9 mouse cellular contexts compared by ENCODE assay signal in genomic region chr5:107438353-107438752, GRCm38 (mm10). TPM values are rescaled to one million over a fixed set of nuclear protein-coding genes. Genes with fewer than 3 reads are reported as not detected.
A peak's percentile ranks its signal among the peaks of the same experiment; 100 is the strongest.
DNase-seq lines count a peak whose midpoint lies in the region; ATAC-seq and TF ChIP-seq lines count a peak whose summit lies in the region.
"Had no signal": no experiment of that assay in that cellular context is flagged by ENCODE, and none has a peak within 500 bp of the region (broad histone marks: within the 10 kb centered on the region; RNA-seq: fewer than 3 reads in every experiment).

No protein-coding gene starts in this region.

- H3K4me1 ChIP-seq in thymus, adult 2 months (replicated peaks; ENCODE audit: control insufficient read depth, insufficient read depth, low read length) = peaks cover 3% of the 10 kb centered on the region; the same call in 1 of the 2 replicates
- H3K4me1 ChIP-seq in liver, embryonic 12.5 days = peaks cover 39% of the 10 kb centered on the region
- peaks cover 7% of the 10 kb centered on the region for H3K4me1 ChIP-seq in stomach, embryonic 16.5 days (ENCODE audit: control insufficient read depth, insufficient read depth, low read length)

- DNase-seq in adrenal gland, postnatal 14 days = peak; percentile 5
- DNase-seq in adrenal gland, adult 18-20 months (ENCODE audit: low spot score in 2 of 2) = no peak
- no peak for DNase-seq in thymus, adult 2 months
- DNase-seq in thymus, adult 18-20 months = no peak
- no peak for DNase-seq in adrenal gland, adult 2 months
- no peak for DNase-seq in T-cell, adult 2 months (ENCODE audit: low spot score)

- no peaks in the 10 kb centered on the region for H3K9me3 ChIP-seq in liver, embryonic 12.5 days (replicated peaks)
- no peaks in the 10 kb centered on the region for H3K9me3 ChIP-seq in stomach, embryonic 16.5 days (replicated peaks; ENCODE audit: control insufficient read depth, low read length)

- no peak for ATAC-seq in liver, embryonic 12.5 days
- no peak for ATAC-seq in stomach, embryonic 16.5 days (ENCODE audit: insufficient read depth, low FRiP score)

- WGBS in thymus, adult 2 months = 22% methylated on average over 7 of the region's 7 CpGs
- 22% methylated on average over 7 of the region's 7 CpGs for WGBS in liver, embryonic 12.5 days (ENCODE audit: insufficient replicate concordance)
- 18% methylated on average over 7 of the region's 7 CpGs for WGBS in stomach, embryonic 16.5 days

- H3K27ac ChIP-seq in thymus, adult 2 months (ENCODE audit: control insufficient read depth, insufficient read depth, low read length) = peak overlapping the region; percentile 55; the same call in 1 of the 2 replicates
- peak overlapping the region; percentile 93 for H3K27ac ChIP-seq in liver, embryonic 12.5 days
- H3K27ac ChIP-seq in stomach, embryonic 16.5 days (ENCODE audit: low read length) = peak overlapping the region; percentile 88

- H3K9ac ChIP-seq in liver, embryonic 12.5 days = peak overlapping the region; percentile 91
- peak overlapping the region; percentile 96 for H3K9ac ChIP-seq in stomach, embryonic 16.5 days (ENCODE audit: low read length)

- no peak for TF ChIP-seq CTCF in thymus, adult 2 months (IDR thresholded peaks at IDR 0.05; ENCODE audit: borderline replicate concordance, control insufficient read depth, extremely low read depth, insufficient read depth, low read length, poor library complexity)

- peak overlapping the region; percentile 81 for H3K4me2 ChIP-seq in liver, embryonic 12.5 days
- peak overlapping the region; percentile 86 for H3K4me2 ChIP-seq in stomach, embryonic 16.5 days (ENCODE audit: low read depth, low read length)

- TF ChIP-seq POLR2A in thymus, adult 2 months (IDR thresholded peaks at IDR 0.05; ENCODE audit: control insufficient read depth, extremely low read depth, insufficient read depth, low read length, poor library complexity) = no peak; the same call in 1 of the 2 replicates

- no peaks in the 10 kb centered on the region for H3K27me3 ChIP-seq in thymus, adult 2 months (ENCODE audit: control insufficient read depth, insufficient read depth, low read length)
- H3K27me3 ChIP-seq in liver, embryonic 12.5 days (replicated peaks) = peaks cover 4% of the 10 kb centered on the region
- H3K27me3 ChIP-seq in stomach, embryonic 16.5 days (ENCODE audit: control insufficient read depth, insufficient read depth, low read length) = no peaks in the 10 kb centered on the region

- H3K36me3 ChIP-seq in thymus, adult 2 months (ENCODE audit: control insufficient read depth, insufficient read depth, low read length) = no peaks in the 10 kb centered on the region
- no peaks in the 10 kb centered on the region for H3K36me3 ChIP-seq in liver, embryonic 12.5 days
- H3K36me3 ChIP-seq in stomach, embryonic 16.5 days (ENCODE audit: control insufficient read depth, insufficient read depth, low read length) = no peaks in the 10 kb centered on the region

- peak overlapping the region; percentile 85 for H3K4me3 ChIP-seq in thymus, adult 2 months (ENCODE audit: control insufficient read depth, insufficient read depth, low read length)
- H3K4me3 ChIP-seq in liver, embryonic 12.5 days = peak overlapping the region; percentile 84
- H3K4me3 ChIP-seq in stomach, embryonic 16.5 days (replicated peaks; ENCODE audit: low read length) = peak overlapping the region; percentile 82

RNA-seq across cellular contexts. Expression of gene Btbd8, which starts 0.6 kb away (rescaled TPM):
- total RNA-seq in adrenal gland, postnatal 14 days (2021) = 6.8 and 7.2 TPM in 2 replicates
- 1 to 10 TPM; 4.9 to 5.6 TPM for total RNA-seq in adrenal gland, adult 18-20 months (2021)
- 4.5 and 4.7 TPM in 2 replicates for polyA plus RNA-seq in thymus, adult 2 months (2012; rRNA removed)
- polyA plus RNA-seq in liver, embryonic 12.5 days (2016; fragmentation: Nextera tagmentation; extraction: Ambion mirVana) = 1.8 TPM in 2 replicates
- polyA plus RNA-seq in stomach, embryonic 16.5 days (2015; fragmentation: Nextera tagmentation; extraction: Ambion mirVana) = 3.6 and 3.8 TPM in 2 replicates
- total RNA-seq in adrenal gland, adult 2 months (2021) = 1 to 10 TPM; 4.4 to 8.5 TPM
- 0.41 and 0.58 TPM in 2 replicates for polyA plus RNA-seq in adrenal gland, adult 2 months (2012; rRNA removed)

RNA-seq across cellular contexts. Expression of gene Lpcat2b, which starts 7.0 kb away (rescaled TPM):
- not detected in 2 replicates for total RNA-seq in adrenal gland, postnatal 14 days (2021)
- total RNA-seq in adrenal gland, adult 18-20 months (2021) = not detected
- polyA plus RNA-seq in thymus, adult 2 months (2012; rRNA removed) = 0.03 TPM in 1 of 2 replicates, not detected in the other
- polyA plus RNA-seq in liver, embryonic 12.5 days (2016; fragmentation: Nextera tagmentation; extraction: Ambion mirVana) = not detected in 2 replicates
- not detected in 2 replicates for polyA plus RNA-seq in stomach, embryonic 16.5 days (2015; fragmentation: Nextera tagmentation; extraction: Ambion mirVana)
- total RNA-seq in adrenal gland, adult 2 months (2021) = not detected
- polyA plus RNA-seq in adrenal gland, adult 2 months (2012; rRNA removed) = not detected in 2 replicates
- polyA plus RNA-seq: large intestine, adult 2 months had no signal

RNA-seq across cellular contexts. Expression of gene Ephx4, which starts 35.8 kb away (rescaled TPM):
- 0.74 and 0.86 TPM in 2 replicates for total RNA-seq in adrenal gland, postnatal 14 days (2021)
- total RNA-seq in adrenal gland, adult 18-20 months (2021) = 1 to 10 TPM; 1.0 to 1.2 TPM
- polyA plus RNA-seq in thymus, adult 2 months (2012; rRNA removed) = 1.2 and 1.3 TPM in 2 replicates
- polyA plus RNA-seq in liver, embryonic 12.5 days (2016; fragmentation: Nextera tagmentation; extraction: Ambion mirVana) = 0.10 TPM in 1 of 2 replicates, not detected in the other
- polyA plus RNA-seq in stomach, embryonic 16.5 days (2015; fragmentation: Nextera tagmentation; extraction: Ambion mirVana) = 1.4 and 1.8 TPM in 2 replicates
- total RNA-seq in adrenal gland, adult 2 months (2021) = 1 to 10 TPM in 1 of 2 experiments, under 1 TPM in 1; 0.89 to 1.5 TPM
- polyA plus RNA-seq in adrenal gland, adult 2 months (2012; rRNA removed) = 1.1 TPM in 2 replicates
